Mouse (Mus musculus) E14TG2a.4 (cell line): ENCODE measurements around the gene Slc27a3.

ENCODE experiments used
- H3K27me3 ChIP-seq: 2 replicates; pipeline ENCODE4 v1.6.1; 2014; ENCODE audit warnings: low read length, control low read depth; ENCODE audit not compliant: insufficient read depth
- H3K36me3 ChIP-seq: 2 replicates; pipeline ENCODE4 v1.6.1; 2014; ENCODE audit warnings: low read length, control low read depth; ENCODE audit not compliant: insufficient read depth
- H3K4me1 ChIP-seq: replicated peaks from 2 replicates; pipeline ENCODE4 v1.6.1; 2014; ENCODE audit warnings: low read depth, low read length, control low read depth
- H3K4me3 ChIP-seq: replicated peaks from 2 replicates; pipeline ENCODE4 v1.5.1; 2014; ENCODE audit warnings: mild to moderate bottlenecking, low read length
- H3K9me3 ChIP-seq: 2 replicates; pipeline ENCODE4 v1.6.1; 2014; ENCODE audit warnings: low read length, control low read depth
- CTCF ChIP-seq: conservative IDR thresholded peaks from 2 replicates; pipeline ENCODE4 v1.5.1; 2014; ENCODE audit warnings: low read length
- NANOG ChIP-seq: IDR thresholded peaks from 2 replicates; pipeline ENCODE4 v1.6.1; 2014; ENCODE audit warnings: borderline replicate concordance, low read length, mixed read lengths
- POU5F1 ChIP-seq: IDR thresholded peaks from 2 replicates; pipeline ENCODE4 v1.6.1; 2014; ENCODE audit warnings: low read length, borderline replicate concordance

Gene Slc27a3

DNA sequence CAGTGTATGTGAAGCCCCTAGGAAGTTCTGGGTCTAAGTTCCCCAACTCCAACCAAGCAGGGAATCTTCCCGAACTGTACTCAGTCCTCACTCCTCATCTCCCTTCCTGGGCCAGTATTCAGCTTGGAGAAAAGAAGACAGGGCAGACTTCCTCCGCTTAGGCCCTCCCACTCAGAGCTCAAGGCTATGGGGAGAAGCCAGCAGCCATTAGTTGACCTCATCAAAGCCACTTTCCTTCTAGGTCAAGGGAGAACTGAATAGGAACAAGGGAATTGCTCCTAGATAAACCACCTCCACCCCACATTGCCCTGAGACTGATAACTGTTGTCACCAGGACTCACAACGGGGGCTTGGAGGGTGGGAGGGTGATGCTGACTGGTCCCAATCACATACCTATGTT, 14.4 kb upstream of the Slc27a3 start:
- H3K36me3 ChIP-seq: peaks cover 100% of the 10 kb centered on the region
- no peak overlapping the region for H3K4me3 ChIP-seq
- H3K4me1 ChIP-seq: no peaks in the 10 kb centered on the region; the same call in 1 of the 2 replicates
- no peak for TF ChIP-seq CTCF
- no peak for TF ChIP-seq NANOG
- H3K27me3 ChIP-seq: no peaks in the 10 kb centered on the region
- no peaks in the 10 kb centered on the region for H3K9me3 ChIP-seq

DNA sequence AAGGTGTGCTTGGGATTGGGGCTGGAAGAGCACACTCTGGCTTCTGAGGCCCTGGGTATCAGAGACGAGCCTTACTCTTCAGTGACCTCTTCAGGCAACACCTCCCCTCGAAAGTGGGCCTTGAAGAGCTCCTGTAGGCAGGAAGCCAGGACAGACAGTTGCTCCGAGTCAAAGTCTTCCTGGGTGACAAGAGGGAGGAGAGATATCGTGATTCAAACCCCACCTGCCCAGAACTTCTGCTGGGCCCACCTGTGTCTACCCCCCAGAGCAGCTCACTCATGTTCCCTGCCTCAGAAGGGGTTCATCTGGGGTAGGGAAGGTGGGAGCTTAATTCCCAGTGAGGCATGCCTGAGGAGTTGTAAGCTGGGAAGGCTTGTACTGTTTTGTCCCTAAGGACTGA, 11.3 kb upstream of the Slc27a3 start:
- TF ChIP-seq NANOG (no peak), CTCF (no peak), POU5F1 (no peak)
- Histone ChIP-seq H3K27me3 (no peaks in the 10 kb centered on the region), H3K36me3 (peaks cover 98% of the 10 kb centered on the region), H3K4me1 (peaks cover 12% of the 10 kb centered on the region), H3K9me3 (no peaks in the 10 kb centered on the region), H3K4me3 (no peak overlapping the region)

DNA sequence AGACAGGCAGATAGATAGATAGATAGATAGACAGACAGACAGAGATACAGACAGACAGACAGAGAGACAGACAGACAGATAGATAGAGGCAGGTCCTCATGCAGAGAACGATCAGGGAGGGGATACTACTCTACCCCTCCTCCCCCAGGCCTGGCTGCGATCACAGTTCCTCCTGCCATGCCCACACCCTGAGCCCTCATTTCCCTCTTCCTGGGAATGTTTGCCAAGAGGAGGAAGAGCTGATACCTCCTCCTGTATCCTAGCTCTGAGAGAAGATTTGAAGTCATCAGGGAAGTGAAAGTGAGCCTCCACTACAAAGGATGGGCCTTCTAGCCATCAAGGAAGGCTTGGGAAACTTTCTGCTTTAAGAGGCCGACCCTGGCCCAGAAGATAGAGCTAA, 5.9 kb upstream of the Slc27a3 start:
- Histone ChIP-seq H3K9me3 (no peaks in the 10 kb centered on the region), H3K36me3 (peaks cover 98% of the 10 kb centered on the region), H3K27me3 (no peaks in the 10 kb centered on the region), H3K4me1 (peaks cover 37% of the 10 kb centered on the region), H3K4me3 (no peak overlapping the region)
- no peak for TF ChIP-seq NANOG
- TF ChIP-seq POU5F1: no peak
- no peak for TF ChIP-seq CTCF

DNA sequence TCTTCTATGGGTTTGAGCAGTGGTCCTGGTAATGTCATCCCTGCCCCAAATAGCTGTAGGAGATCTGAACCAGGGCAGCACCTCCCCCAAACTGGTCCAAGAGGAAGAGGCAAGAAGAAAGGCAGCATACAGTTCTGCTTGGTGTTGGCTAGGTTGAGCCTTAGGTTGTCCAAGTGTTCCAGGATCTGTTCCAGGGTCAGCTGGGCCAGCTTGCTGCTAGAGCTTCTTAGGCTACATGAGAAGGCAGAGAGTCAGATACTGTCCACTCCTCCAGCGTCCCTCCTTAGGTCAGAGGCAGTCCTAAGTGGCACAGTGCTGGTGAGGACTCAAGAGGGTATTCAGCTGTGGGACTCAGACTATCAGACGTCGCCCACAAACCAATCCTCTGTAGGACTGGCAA, 2.9 kb upstream of the Slc27a3 start:
- Histone ChIP-seq H3K4me3 (no peak overlapping the region), H3K27me3 (peaks cover 15% of the 10 kb centered on the region), H3K36me3 (peaks cover 85% of the 10 kb centered on the region), H3K9me3 (no peaks in the 10 kb centered on the region), H3K4me1 (peaks cover 59% of the 10 kb centered on the region)
- TF ChIP-seq POU5F1: no peak
- no peak for TF ChIP-seq NANOG
- no peak for TF ChIP-seq CTCF

DNA sequence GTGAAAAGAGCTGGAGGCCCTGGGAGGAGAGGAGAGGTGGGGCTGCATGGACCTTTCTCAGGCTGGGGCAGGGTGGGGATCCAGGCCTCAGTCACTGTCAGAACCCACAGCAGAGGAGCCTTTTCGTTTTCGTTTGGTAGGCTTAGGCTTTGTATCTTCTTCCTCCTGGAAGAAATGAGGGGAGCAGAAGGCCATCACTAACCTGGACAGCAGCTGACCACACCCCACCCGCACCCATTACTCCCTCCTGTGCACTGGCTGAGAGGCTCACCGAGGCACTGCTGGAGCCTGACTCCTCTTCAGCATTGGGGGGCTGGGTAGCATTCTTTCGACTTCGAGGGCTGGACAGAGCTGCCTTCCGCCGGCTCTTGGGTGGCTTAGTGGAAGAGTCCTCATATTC, 2.2 kb upstream of the Slc27a3 start:
- Histone ChIP-seq H3K4me3 (no peak overlapping the region), H3K36me3 (peaks cover 85% of the 10 kb centered on the region), H3K9me3 (no peaks in the 10 kb centered on the region), H3K4me1 (peaks cover 62% of the 10 kb centered on the region), H3K27me3 (peaks cover 18% of the 10 kb centered on the region)
- TF ChIP-seq POU5F1: no peak

DNA sequence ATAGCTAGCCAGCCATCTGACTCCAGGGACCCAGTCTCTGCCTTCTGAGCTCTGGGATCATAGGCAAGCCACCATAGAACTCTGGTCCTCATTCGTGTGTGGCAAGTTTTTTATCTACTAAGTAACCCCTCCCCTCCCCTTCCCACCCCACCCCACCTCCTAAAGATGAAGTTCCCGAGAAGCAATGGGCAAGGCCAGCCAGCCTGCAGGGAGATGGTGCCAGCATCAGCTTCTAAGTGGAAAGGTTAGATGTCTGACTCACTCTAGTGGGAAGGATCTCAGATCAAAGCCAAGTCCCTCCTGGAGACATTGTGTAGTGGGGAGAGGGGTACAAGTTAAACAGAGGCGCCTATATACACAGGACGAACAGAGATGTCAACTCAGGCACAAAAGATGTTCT, 1.3 kb upstream of the Slc27a3 start:
- Histone ChIP-seq H3K4me1 (peaks cover 64% of the 10 kb centered on the region), H3K9me3 (no peaks in the 10 kb centered on the region), H3K4me3 (peak overlapping the region; percentile 89; the same call in 1 of the 2 replicates), H3K27me3 (peaks cover 18% of the 10 kb centered on the region), H3K36me3 (peaks cover 84% of the 10 kb centered on the region)
- TF ChIP-seq POU5F1 (no peak), NANOG (no peak), CTCF (no peak)

DNA sequence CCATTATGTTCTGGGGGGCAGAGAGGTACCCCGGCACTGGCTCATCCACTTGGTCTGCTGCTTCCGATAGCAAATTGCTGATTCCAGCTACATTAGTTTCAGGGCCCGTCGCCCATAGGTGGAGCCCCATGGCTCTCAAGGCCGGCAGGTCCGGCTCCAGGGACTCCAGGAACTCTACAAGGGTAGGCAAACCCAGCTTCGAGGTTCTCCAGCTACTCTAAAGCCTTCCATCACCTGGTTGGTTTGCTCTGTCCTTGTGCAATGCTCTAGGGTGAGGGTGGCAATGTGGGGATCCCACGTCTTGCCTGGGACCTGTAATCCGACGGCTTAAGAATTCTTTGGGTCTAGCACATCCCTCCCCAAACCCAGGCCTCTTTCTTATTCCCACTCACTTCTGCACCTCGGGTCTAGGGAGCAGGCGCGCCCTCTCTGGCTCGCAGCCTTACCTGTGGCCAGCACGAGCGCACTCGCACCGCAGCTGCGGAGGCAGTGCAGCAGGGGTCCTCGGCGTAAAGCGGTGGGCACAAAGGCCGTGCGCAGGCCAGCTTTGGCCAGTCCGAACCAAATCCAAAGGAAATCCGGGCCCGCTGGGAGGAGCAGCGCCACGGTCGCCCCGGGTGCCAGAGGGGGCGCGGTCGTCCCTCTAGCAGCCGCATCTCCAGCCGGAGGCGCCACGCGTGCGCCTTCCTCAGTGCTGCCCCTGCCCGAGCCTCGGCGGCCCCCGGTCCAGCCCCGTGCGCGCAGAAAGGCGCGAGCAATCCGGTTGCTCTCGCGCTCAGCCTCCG, 820 bp downstream of the Slc27a3 start:
- TF ChIP-seq POU5F1: no peak
- TF ChIP-seq CTCF: no peak
- TF ChIP-seq NANOG: no peak

DNA sequence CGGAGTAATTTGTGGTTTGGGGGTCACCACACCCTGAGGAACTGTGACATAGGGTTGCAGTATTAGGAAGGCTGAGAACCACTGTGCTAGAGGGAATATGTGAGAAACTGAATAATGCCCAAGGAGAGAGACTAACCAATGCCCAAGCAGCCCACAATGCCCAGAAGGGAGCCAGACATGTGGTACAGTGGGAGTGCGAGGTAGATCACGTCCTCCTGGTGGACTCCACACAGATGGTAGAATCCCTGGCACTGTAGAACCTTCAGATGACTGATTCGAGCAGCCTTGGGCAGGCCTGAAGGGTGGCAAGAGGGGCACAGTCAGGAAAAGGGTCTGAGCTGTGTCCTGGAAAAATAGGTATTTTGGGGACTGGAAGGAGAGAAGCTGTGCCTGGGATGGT, 1.5 kb downstream of the Slc27a3 start:
- H3K4me3 ChIP-seq: peak overlapping the region; percentile 89
- H3K9me3 ChIP-seq: no peaks in the 10 kb centered on the region
- TF ChIP-seq CTCF (no peak), NANOG (no peak), POU5F1 (no peak)
- H3K36me3 ChIP-seq: peaks cover 73% of the 10 kb centered on the region
- peaks cover 18% of the 10 kb centered on the region for H3K27me3 ChIP-seq
- peaks cover 86% of the 10 kb centered on the region for H3K4me1 ChIP-seq

More for the DNA sequence above, 820 bp downstream of the Slc27a3 start:
- peaks cover 76% of the 10 kb centered on the region for H3K36me3 ChIP-seq
- no peaks in the 10 kb centered on the region for H3K9me3 ChIP-seq
- H3K4me3 ChIP-seq: peak overlapping the region; percentile 89
- H3K4me1 ChIP-seq: peaks cover 82% of the 10 kb centered on the region
- peaks cover 18% of the 10 kb centered on the region for H3K27me3 ChIP-seq

DNA sequence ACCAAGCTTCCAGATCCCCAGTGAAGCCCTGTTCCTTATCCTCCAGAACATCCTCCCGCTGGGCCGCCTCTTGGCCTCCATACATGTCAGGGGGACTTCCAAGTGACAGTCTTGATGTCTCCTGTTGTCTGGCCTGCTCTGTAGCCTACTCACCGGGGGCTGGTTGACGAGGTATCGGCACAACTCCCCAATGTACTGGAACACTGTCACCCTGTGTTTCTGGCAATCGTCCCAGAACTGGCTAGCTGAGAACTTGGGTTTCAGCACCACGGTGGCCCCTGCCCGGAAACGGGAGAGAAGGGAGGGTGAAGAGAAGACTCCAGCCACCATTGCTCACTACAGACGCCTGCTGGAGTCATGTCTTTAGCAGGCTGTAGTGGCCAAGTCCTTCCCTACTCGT, 2.3 kb downstream of the Slc27a3 start:
- TF ChIP-seq POU5F1: no peak
- no peak for TF ChIP-seq CTCF
- TF ChIP-seq NANOG: no peak
- peaks cover 66% of the 10 kb centered on the region for H3K36me3 ChIP-seq
- peaks cover 84% of the 10 kb centered on the region for H3K4me1 ChIP-seq
- H3K9me3 ChIP-seq: no peaks in the 10 kb centered on the region
- peak overlapping the region; percentile 46 for H3K4me3 ChIP-seq
- H3K27me3 ChIP-seq: peaks cover 18% of the 10 kb centered on the region
